Mouse (Mus musculus): Measurements from ENCODE around the gene 9930022D16Rik. TPM values are rescaled to one million over a fixed set of nuclear protein-coding genes. Genes with fewer than 3 reads are reported as not detected.
A peak's percentile ranks its signal among the peaks of the same experiment; 100 is the strongest.

The 9930022D16Rik gene
- polyA plus RNA-seq, 1 experiment from 2014 or later: not detected

DNA sequence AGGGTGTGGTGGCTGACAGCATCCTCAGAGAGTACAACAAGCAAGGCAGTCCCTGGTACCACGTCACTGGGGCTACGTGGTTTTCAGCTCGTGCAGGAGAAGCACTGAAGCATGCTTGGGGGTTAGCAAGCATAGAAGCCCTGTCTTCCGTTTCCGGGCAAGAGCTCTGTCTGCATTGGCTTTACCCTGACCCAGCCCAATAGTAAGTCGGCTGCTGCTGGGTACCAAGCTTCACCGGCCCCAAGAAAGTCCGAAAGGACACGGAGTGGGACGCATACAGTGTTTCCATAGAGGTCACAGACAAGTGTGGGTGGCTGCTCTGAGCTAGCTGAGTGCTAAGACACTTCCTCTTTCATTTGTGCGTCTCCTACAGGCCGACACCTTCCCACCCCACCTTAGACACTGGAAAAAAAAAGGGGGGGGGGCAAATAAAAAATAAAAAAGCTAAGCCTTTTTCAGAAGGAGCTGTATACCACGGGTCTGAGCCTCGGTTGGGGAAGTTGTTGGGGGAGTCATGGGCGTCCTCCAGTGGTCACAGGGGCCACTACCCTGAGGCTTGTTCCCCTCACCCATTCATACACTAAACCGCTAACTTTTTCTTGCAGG lies 6.3 kb downstream of the 9930022D16Rik start:
- Histone ChIP-seq H3K36me3 (replicated peaks) (no peaks in the 10 kb centered on the region), H3K27ac (replicated peaks) (no peak overlapping the region)

DNA sequence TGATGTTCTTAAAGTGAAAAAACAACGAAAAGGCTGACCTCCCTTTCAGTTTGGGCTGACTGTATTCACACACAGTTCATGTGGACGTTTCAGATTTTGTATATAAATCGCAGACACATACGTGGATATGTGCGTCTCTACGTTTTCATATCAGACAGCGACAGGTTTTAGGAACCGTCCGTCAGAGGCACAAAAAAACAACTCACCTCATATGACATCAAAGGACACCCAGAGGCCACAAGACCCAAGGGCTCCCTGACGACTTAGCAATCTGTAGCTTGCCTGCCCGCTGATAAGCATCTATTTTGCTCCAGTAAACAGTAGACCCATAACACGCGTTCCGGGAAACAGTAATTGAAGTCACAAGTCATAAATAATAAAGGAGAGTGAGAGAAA lies 6.8 kb downstream of the 9930022D16Rik start:
- Histone ChIP-seq H3K36me3 (replicated peaks) (no peaks in the 10 kb centered on the region), H3K4me1 (peaks cover 8% of the 10 kb centered on the region; the same call in 1 of the 2 replicates), H3K4me3 (no peak overlapping the region), H3K27me3 (replicated peaks; ENCODE audit: low read depth, poor library complexity, severe bottlenecking) (no peaks in the 10 kb centered on the region; the same call in 1 of the 2 replicates), H3K9me3 (no peaks in the 10 kb centered on the region), H3K27ac (replicated peaks) (no peak overlapping the region)
- DNase-seq (ENCODE audit: low spot score): no peak
- WGBS: 87% methylated on average over 14 of the region's 14 CpGs

More for the DNA sequence above, 6.3 kb downstream of the 9930022D16Rik start:
- no peak for DNase-seq (ENCODE audit: low spot score)
- WGBS: 39% methylated on average over 16 of the region's 16 CpGs
- no peaks in the 10 kb centered on the region; the same call in 1 of the 2 replicates for H3K27me3 ChIP-seq (replicated peaks; ENCODE audit: low read depth, poor library complexity, severe bottlenecking)
- no peaks in the 10 kb centered on the region for H3K9me3 ChIP-seq
- H3K4me3 ChIP-seq: no peak overlapping the region
- H3K4me1 ChIP-seq: peaks cover 5% of the 10 kb centered on the region; the same call in 1 of the 2 replicates

DNA sequence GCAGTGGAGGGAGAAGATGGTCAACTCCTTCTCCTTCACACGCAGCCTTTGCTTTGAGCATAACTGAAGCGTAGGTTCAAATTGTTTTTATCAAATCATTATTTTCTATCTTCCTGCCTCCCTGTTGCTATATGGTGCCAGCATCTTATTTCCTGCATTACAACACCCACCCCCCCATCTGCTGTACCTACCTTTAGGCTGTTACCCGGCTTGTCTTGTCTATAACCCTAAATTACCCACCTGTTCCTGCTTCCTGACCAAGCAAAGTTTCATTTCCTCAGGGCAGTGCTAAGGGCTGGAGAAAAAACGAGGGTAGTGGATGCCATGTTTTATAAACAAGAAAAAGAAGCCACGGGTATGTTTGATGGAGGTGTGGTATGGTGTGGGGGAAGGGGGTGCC lies 7.5 kb downstream of the 9930022D16Rik start:
- H3K4me3 ChIP-seq: no peak overlapping the region
- no peaks in the 10 kb centered on the region; the same call in 1 of the 2 replicates for H3K27me3 ChIP-seq (replicated peaks; ENCODE audit: low read depth, poor library complexity, severe bottlenecking)
- no peak for DNase-seq (ENCODE audit: low spot score)
- peaks cover 8% of the 10 kb centered on the region; the same call in 1 of the 2 replicates for H3K4me1 ChIP-seq
- no peak overlapping the region for H3K27ac ChIP-seq (replicated peaks)
- 81% methylated on average over 5 of the region's 5 CpGs for whole genome bisulfite sequencing
- no peaks in the 10 kb centered on the region for H3K36me3 ChIP-seq (replicated peaks)
- H3K9me3 ChIP-seq: no peaks in the 10 kb centered on the region

DNA sequence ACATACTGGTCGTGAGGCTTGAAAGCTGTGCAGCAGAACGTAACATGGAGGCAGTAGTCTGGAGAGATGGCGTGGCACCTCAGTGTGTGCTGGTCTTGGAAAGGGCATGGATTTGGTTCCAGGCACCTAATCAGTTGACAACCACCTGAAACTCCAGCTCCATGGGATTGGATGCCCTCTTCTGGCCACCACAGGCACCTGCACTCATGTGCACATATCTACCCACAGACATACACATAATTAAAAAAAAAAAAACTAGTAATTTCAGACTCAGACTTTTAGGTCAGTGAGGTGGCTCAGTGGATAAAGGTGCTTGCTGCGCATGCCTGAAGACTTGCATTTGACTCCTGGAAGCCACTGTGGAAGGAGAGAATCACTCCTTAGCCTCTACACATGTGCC lies 8.5 kb downstream of the 9930022D16Rik start:
- no peak overlapping the region for H3K27ac ChIP-seq (replicated peaks)
- WGBS: 95% methylated on average over 4 of the region's 4 CpGs
- H3K9me3 ChIP-seq: no peaks in the 10 kb centered on the region
- H3K36me3 ChIP-seq (replicated peaks): no peaks in the 10 kb centered on the region
- H3K4me3 ChIP-seq: no peak overlapping the region
- no peak for DNase-seq (ENCODE audit: low spot score)
- no peaks in the 10 kb centered on the region; the same call in 1 of the 2 replicates for H3K27me3 ChIP-seq (replicated peaks; ENCODE audit: low read depth, poor library complexity, severe bottlenecking)
- peaks cover 15% of the 10 kb centered on the region for H3K4me1 ChIP-seq

DNA sequence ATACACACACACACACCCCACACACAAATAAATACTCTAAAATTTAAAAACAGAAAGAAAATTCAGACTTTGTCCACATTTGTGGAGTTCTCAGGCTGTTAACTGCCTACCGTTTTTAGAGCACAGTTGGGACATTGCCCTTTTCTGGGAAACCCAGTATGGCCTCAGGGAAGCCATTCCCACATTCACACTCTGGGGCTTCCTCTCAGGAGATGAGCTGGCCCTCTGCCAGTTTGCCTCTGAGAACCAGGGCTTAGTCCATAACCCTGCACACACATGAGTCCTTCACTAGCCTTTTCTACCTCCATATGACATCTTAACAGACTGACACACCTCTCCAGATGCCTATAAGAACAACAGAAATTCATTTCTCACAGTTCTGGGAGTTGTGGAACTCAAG lies 9.6 kb downstream of the 9930022D16Rik start:
- no peaks in the 10 kb centered on the region; the same call in 1 of the 2 replicates for H3K27me3 ChIP-seq (replicated peaks; ENCODE audit: low read depth, poor library complexity, severe bottlenecking)
- H3K27ac ChIP-seq (replicated peaks): no peak overlapping the region
- no peaks in the 10 kb centered on the region for H3K9me3 ChIP-seq
- DNase-seq (ENCODE audit: low spot score): no peak
- H3K36me3 ChIP-seq (replicated peaks): peaks cover 1% of the 10 kb centered on the region
- H3K4me1 ChIP-seq: peaks cover 15% of the 10 kb centered on the region
- WGBS: 72% methylated on average over 1 of the region's 1 CpGs
- H3K4me3 ChIP-seq: no peak overlapping the region

DNA sequence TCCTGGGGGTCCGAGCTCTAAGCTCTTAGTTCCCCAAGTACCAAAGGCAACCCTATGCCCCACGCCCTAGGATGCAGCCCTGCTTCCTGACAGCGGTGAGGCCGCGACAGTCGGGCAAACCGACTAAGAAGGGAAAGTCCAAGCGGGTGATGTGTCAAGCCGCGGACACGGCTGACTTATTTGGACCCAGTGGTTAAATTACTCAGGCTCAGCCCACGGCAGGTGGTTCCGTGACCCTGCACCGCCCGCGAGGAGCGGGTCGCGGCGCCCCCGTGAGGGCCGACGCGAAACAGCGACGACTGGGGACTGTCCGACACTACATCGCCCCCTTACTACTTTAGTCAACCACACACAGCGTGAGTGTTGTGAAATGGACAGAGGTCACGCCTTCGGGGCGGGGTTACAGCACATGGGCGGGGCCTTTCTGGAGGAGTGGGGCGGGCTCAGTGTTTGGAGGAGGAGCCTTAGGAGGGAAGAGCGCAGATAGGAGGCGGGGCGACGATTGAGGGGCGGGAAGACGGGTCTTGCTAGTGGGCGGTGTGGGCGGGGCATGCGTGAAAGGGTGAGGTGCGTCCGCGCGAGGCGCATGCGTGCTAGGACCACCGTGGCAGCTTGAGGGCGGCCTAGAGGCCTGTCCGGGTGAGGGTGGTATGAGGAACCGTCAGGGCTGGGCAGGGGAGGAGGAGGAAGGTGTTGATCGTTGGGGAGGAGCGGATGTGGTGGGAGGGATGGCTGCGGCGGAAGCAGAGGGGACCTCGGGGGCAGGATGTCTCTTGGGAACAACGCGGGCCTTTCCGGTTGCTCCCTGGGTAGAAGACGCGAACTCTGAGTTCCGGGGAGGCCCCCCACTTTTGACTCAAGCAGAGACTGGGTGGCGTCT lies 11.9 kb downstream of the 9930022D16Rik start, which contains the start of gene Amz2:
Gene Amz2, plus strand, starts transcription at position 555 of the 880 bp plus-strand sequence.
- Histone ChIP-seq H3K36me3 (replicated peaks) (peaks cover 25% of the 10 kb centered on the region), H3K27ac (replicated peaks) (peak within 1 kb of the TSS; percentile 91), H3K4me3 (peak within 1 kb of the TSS; percentile 80), H3K27me3 (replicated peaks; ENCODE audit: low read depth, poor library complexity, severe bottlenecking) (no peaks in the 10 kb centered on the region), H3K4me1 (peaks cover 13% of the 10 kb centered on the region), H3K9me3 (no peaks in the 10 kb centered on the region)
- DNase-seq (ENCODE audit: low spot score): peak; percentile 100
- WGBS: under 1% methylated on average over 65 of the region's 65 CpGs

DNA sequence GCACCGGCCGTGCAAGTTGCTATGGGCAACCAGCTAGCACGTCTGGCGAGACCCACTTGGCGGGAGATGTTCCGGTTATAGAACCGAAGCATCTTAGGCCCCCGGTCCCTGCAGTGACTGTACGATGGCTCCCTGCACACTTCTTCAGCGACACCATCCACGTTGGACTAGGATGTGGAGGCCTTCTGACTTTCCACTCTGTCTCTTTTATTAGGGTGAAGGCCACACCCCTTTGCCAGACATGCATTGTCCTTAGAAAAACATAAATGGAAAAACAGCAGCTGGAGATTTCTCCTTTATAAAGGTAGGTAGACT lies 12.5 kb downstream of the 9930022D16Rik start:
- WGBS: under 1% methylated on average over 11 of the region's 11 CpGs
- Histone ChIP-seq H3K27ac (replicated peaks) (peak overlapping the region; percentile 91), H3K4me3 (peak overlapping the region; percentile 80), H3K27me3 (replicated peaks; ENCODE audit: low read depth, poor library complexity, severe bottlenecking) (no peaks in the 10 kb centered on the region), H3K4me1 (peaks cover 13% of the 10 kb centered on the region), H3K36me3 (replicated peaks) (peaks cover 30% of the 10 kb centered on the region), H3K9me3 (no peaks in the 10 kb centered on the region)
- DNase-seq (ENCODE audit: low spot score): no peak

DNA sequence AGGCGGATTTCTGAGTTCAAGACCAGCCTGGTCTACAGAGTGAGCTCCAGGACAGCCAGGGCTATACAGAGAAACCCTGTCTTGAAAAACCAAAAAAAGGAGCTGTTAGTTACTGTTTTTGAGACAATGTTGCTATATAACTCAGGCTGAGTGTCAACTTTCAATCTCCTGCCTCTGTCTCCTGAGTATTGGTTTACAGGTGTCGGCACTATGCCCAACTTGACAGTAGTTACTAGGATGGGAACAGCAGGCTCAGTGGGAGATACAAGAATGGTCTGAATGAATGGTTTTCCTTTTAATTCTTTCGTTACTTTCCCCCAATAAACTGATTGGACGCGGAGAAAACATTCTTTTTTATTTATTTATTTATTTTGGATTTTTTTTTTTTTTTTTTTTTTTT lies 13.6 kb downstream of the 9930022D16Rik start:
- 96% methylated on average over 5 of the region's 5 CpGs for WGBS
- DNase-seq (ENCODE audit: low spot score): no peak
- no peaks in the 10 kb centered on the region for H3K27me3 ChIP-seq (replicated peaks; ENCODE audit: low read depth, poor library complexity, severe bottlenecking)
- peaks cover 13% of the 10 kb centered on the region for H3K4me1 ChIP-seq
- H3K4me3 ChIP-seq: no peak overlapping the region
- no peaks in the 10 kb centered on the region for H3K9me3 ChIP-seq
- no peak overlapping the region for H3K27ac ChIP-seq (replicated peaks)
- H3K36me3 ChIP-seq (replicated peaks): peaks cover 35% of the 10 kb centered on the region

DNA sequence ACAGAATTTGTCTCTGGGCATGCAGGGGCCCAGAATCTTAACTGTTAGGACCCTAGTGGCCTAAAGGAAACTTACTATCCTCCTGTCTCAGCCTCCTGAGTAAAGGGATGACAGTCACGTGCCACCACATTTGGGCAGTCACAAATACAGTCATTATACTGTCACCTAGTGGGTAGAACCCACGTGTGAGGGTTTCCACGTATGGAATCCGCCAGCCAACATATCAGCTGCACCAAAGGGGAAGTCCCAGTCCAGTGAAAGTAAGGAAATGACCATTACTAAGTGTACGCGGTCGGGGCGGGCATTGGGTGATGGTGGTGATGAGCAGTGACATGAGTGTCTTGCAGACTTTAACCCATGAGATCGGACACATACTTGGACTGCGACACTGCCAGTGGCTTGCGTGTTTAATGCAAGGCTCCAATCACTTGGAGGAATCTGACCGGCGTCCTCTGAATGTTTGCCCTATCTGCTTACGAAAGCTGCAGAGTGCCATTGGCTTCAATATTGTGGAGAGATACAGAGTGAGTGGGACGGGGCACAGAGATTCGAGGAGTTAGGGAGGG lies 20.6 kb downstream of the 9930022D16Rik start:
- no peaks in the 10 kb centered on the region; the same call in 1 of the 2 replicates for H3K27me3 ChIP-seq (replicated peaks; ENCODE audit: low read depth, poor library complexity, severe bottlenecking)
- H3K27ac ChIP-seq (replicated peaks): no peak overlapping the region
- whole genome bisulfite sequencing: 93% methylated on average over 16 of the region's 16 CpGs
- H3K36me3 ChIP-seq (replicated peaks): peaks cover 76% of the 10 kb centered on the region
- no peak for DNase-seq (ENCODE audit: low spot score)
- peaks cover 3% of the 10 kb centered on the region for H3K4me1 ChIP-seq
- H3K9me3 ChIP-seq: no peaks in the 10 kb centered on the region
- no peak overlapping the region for H3K4me3 ChIP-seq

DNA sequence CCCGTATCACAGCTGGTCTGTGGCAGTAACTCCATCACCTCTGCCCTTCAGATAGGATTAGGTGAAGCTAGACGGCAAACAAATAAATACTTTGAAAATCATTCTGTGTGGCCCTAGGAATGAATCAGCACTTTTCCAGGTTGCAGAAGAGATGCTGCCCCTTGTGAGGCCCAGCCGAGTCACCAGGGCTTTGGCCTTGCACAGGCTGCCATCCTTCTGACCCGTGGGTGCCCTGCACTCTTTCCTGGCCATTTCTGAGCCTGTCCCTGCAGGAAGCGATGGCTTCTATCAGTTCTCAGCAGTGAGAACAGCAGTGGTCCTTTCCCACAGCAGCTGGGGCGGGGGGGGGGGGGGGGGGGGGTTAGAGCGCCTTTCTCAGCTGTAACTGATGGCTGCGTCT lies 23.2 kb downstream of the 9930022D16Rik start:
- 75% methylated on average over 7 of the region's 8 CpGs for WGBS
- DNase-seq (ENCODE audit: low spot score): no peak
- Histone ChIP-seq H3K27ac (replicated peaks) (no peak overlapping the region), H3K9me3 (no peaks in the 10 kb centered on the region), H3K4me3 (no peak overlapping the region), H3K27me3 (replicated peaks; ENCODE audit: low read depth, poor library complexity, severe bottlenecking) (peaks cover 16% of the 10 kb centered on the region), H3K36me3 (replicated peaks) (peaks cover 52% of the 10 kb centered on the region), H3K4me1 (peaks cover 21% of the 10 kb centered on the region)

DNA sequence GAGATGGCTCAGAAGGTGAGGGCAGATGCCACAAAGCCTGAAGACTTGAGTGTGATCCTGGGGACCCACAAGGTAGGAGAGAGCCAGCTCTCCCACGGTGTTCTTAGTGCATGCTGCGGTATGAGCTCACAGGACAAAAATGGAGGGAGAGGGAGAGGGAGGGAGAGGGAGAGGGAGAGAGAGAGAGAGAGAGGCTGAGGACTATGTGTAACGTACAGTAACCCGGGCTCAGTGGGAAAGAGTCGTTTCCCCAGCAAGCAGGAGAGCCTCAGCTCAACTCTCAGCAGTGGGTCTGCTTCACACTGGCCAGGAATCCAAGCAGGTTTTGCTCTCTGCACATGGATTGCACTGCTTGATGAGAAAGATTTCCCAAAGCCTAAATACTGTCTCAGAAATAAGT lies 25.5 kb downstream of the 9930022D16Rik start:
- Histone ChIP-seq H3K9me3 (no peaks in the 10 kb centered on the region), H3K36me3 (replicated peaks) (peaks cover 41% of the 10 kb centered on the region), H3K4me1 (peaks cover 23% of the 10 kb centered on the region), H3K27ac (replicated peaks) (no peak overlapping the region), H3K4me3 (peak overlapping the region; percentile 61; the same call in 1 of the 2 replicates), H3K27me3 (replicated peaks; ENCODE audit: low read depth, poor library complexity, severe bottlenecking) (peaks cover 16% of the 10 kb centered on the region)
- WGBS: 23% methylated on average over 5 of the region's 5 CpGs
- peak; percentile 17 for DNase-seq (ENCODE audit: low spot score)

DNA sequence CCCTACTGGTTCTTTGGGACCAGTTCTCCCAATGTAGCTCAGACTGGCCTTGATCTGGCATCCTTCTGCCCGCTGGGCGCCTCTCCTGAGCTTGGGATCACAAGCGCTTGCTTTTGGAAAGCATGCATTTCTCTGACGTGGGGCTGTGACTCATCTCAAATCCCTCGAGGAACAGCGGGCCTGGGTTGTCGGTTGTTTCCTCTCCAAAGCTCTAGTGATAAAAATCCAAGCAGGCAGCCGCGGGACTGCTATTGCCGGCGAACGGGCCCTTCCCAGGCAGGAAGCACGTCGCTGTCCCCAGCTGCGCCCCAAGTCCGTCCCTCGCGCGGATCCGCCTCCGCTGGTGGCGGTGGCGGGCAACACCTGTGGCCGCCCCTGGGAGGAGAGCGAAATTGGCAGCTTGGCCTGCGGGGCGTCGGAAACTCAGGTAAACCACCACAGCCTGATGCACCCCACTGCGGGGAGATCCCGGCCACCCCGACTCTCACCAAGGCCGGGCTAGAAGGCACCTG lies 26.2 kb downstream of the 9930022D16Rik start:
- H3K9me3 ChIP-seq: no peaks in the 10 kb centered on the region
- H3K4me1 ChIP-seq: peaks cover 23% of the 10 kb centered on the region
- peak; percentile 69 for DNase-seq (ENCODE audit: low spot score)
- H3K4me3 ChIP-seq: peak overlapping the region; percentile 61
- 1% methylated on average over 32 of the region's 32 CpGs for WGBS
- H3K27me3 ChIP-seq (replicated peaks; ENCODE audit: low read depth, poor library complexity, severe bottlenecking): peaks cover 16% of the 10 kb centered on the region
- H3K27ac ChIP-seq (replicated peaks): peak overlapping the region; percentile 60
- peaks cover 34% of the 10 kb centered on the region for H3K36me3 ChIP-seq (replicated peaks)

Measured in embryonic facial prominence, embryonic 10.5 days (tissue).